Mouse (Mus musculus): ENCODE data around the gene 3110021N24Rik. TPM values are rescaled to one million over a fixed set of nuclear protein-coding genes. Genes with fewer than 3 reads are reported as not detected.
A peak's percentile ranks its signal among the peaks of the same experiment; 100 is the strongest.

3110021N24Rik gene
- polyA plus RNA-seq, 1 experiment from 2014 or later = 1.3 TPM

- Histone ChIP-seq H3K27ac (ENCODE audit: low read depth, low read length) (no peak overlapping the region), H3K27me3 (replicated peaks; ENCODE audit: control insufficient read depth, insufficient read depth, low read length) (no peaks in the 10 kb centered on the region), H3K36me3 (ENCODE audit: control insufficient read depth, insufficient read depth, low read length) (peaks cover 23% of the 10 kb centered on the region), H3K4me3 (ENCODE audit: low read length) (no peak overlapping the region), H3K4me1 (ENCODE audit: control insufficient read depth, insufficient read depth, low read depth, low read length) (no peaks in the 10 kb centered on the region), H3K9me3 (ENCODE audit: control insufficient read depth, low read length) (no peaks in the 10 kb centered on the region), H3K4me2 (ENCODE audit: low read length) (no peak overlapping the region), H3K9ac (ENCODE audit: low read depth, low read length) (no peak overlapping the region)
- 97% methylated on average over 3 of the region's 3 CpGs for WGBS
- ATAC-seq = no peak
These were observed 106.2 kb downstream of the 3110021N24Rik start for GRCm38 (mm10) chr4:108825677-108826076.

- Histone ChIP-seq H3K27me3 (replicated peaks; ENCODE audit: control insufficient read depth, insufficient read depth, low read length) (no peaks in the 10 kb centered on the region), H3K27ac (ENCODE audit: low read depth, low read length) (no peak overlapping the region), H3K4me2 (ENCODE audit: low read length) (no peak overlapping the region), H3K4me3 (ENCODE audit: low read length) (no peak overlapping the region), H3K36me3 (ENCODE audit: control insufficient read depth, insufficient read depth, low read length) (peaks cover 23% of the 10 kb centered on the region), H3K9ac (ENCODE audit: low read depth, low read length) (no peak overlapping the region), H3K9me3 (ENCODE audit: control insufficient read depth, low read length) (no peaks in the 10 kb centered on the region), H3K4me1 (ENCODE audit: control insufficient read depth, insufficient read depth, low read depth, low read length) (peaks cover 2% of the 10 kb centered on the region)
- ATAC-seq = no peak
- WGBS = 89% methylated on average over 1 of the region's 1 CpGs
These were observed 106.6 kb downstream of the 3110021N24Rik start for GRCm38 (mm10) chr4:108826096-108826495.

GRCm38 (mm10) chr4:108826643-108827042 lies 107.2 kb downstream of the 3110021N24Rik start:
- Histone ChIP-seq H3K27ac (ENCODE audit: low read depth, low read length) (no peak overlapping the region), H3K27me3 (replicated peaks; ENCODE audit: control insufficient read depth, insufficient read depth, low read length) (no peaks in the 10 kb centered on the region), H3K9ac (ENCODE audit: low read depth, low read length) (no peak overlapping the region), H3K36me3 (ENCODE audit: control insufficient read depth, insufficient read depth, low read length) (peaks cover 23% of the 10 kb centered on the region), H3K4me1 (ENCODE audit: control insufficient read depth, insufficient read depth, low read depth, low read length) (peaks cover 6% of the 10 kb centered on the region), H3K9me3 (ENCODE audit: control insufficient read depth, low read length) (no peaks in the 10 kb centered on the region), H3K4me3 (ENCODE audit: low read length) (no peak overlapping the region), H3K4me2 (ENCODE audit: low read length) (no peak overlapping the region)
- WGBS = 87% methylated on average over 2 of the region's 2 CpGs
- ATAC-seq = no peak

- Histone ChIP-seq H3K36me3 (ENCODE audit: control insufficient read depth, insufficient read depth, low read length) (peaks cover 8% of the 10 kb centered on the region), H3K4me3 (ENCODE audit: low read length) (no peak overlapping the region), H3K27me3 (replicated peaks; ENCODE audit: control insufficient read depth, insufficient read depth, low read length) (no peaks in the 10 kb centered on the region), H3K4me2 (ENCODE audit: low read length) (peak overlapping the region; percentile 6; the same call in 1 of the 2 replicates), H3K27ac (ENCODE audit: low read depth, low read length) (no peak overlapping the region), H3K4me1 (ENCODE audit: control insufficient read depth, insufficient read depth, low read depth, low read length) (peaks cover 18% of the 10 kb centered on the region), H3K9me3 (ENCODE audit: control insufficient read depth, low read length) (no peaks in the 10 kb centered on the region), H3K9ac (ENCODE audit: low read depth, low read length) (no peak overlapping the region)
- 88% methylated on average over 1 of the region's 1 CpGs for WGBS
- no peak for ATAC-seq
These were observed 111.2 kb downstream of the 3110021N24Rik start for GRCm38 (mm10) chr4:108830698-108831097.

Other genes starting within 250 kb of the 3110021N24Rik start
- 70.4 and 75.2 TPM in 2 replicates for gene Prpf38a, start 140.3 kb upstream of the 3110021N24Rik start, polyA plus RNA-seq (2015; fragmentation: Nextera tagmentation; extraction: Ambion mirVana)
- 1.5 and 2.2 TPM in 2 replicates for gene Orc1, start 140.2 kb upstream of the 3110021N24Rik start, polyA plus RNA-seq (2015; fragmentation: Nextera tagmentation; extraction: Ambion mirVana)
- gene Cc2d1b, start 99.7 kb upstream of the 3110021N24Rik start, polyA plus RNA-seq (2015; fragmentation: Nextera tagmentation; extraction: Ambion mirVana) = 16.7 and 19.7 TPM in 2 replicates
- 4.7 and 5.9 TPM in 2 replicates for gene Zfyve9, start 61.1 kb downstream of the 3110021N24Rik start, polyA plus RNA-seq (2015; fragmentation: Nextera tagmentation; extraction: Ambion mirVana)
- 129 and 147 TPM in 2 replicates for gene Btf3l4, start 114.0 kb downstream of the 3110021N24Rik start, polyA plus RNA-seq (2015; fragmentation: Nextera tagmentation; extraction: Ambion mirVana)
- 68.7 and 70.4 TPM in 2 replicates for gene Txndc12, start 115.0 kb downstream of the 3110021N24Rik start, polyA plus RNA-seq (2015; fragmentation: Nextera tagmentation; extraction: Ambion mirVana)
- 26.1 and 27.7 TPM in 2 replicates for gene Kti12, start 128.1 kb downstream of the 3110021N24Rik start, polyA plus RNA-seq (2015; fragmentation: Nextera tagmentation; extraction: Ambion mirVana)
- gene A730015C16Rik, start 129.0 kb downstream of the 3110021N24Rik start, polyA plus RNA-seq (2015; fragmentation: Nextera tagmentation; extraction: Ambion mirVana) = 0.66 and 1.0 TPM in 2 replicates
- 217 and 249 TPM in 2 replicates for gene Rab3b, start 159.4 kb downstream of the 3110021N24Rik start, polyA plus RNA-seq (2015; fragmentation: Nextera tagmentation; extraction: Ambion mirVana)

Data from hindbrain, embryonic 16.5 days (tissue).